Mouse (Mus musculus) kidney, adult 11 months (tissue): Measurements from ENCODE around the gene Ubqln4.
"Not testable (repeated sequence)": the region's sequence is repeated elsewhere in the genome, so short reads cannot be mapped to it uniquely, and the experiment has no call there.

ENCODE experiments used
- DNase-seq: peaks from one replicate; pipeline ENCODE4 v3.0.0; 2022

The Ubqln4 gene

DNA sequence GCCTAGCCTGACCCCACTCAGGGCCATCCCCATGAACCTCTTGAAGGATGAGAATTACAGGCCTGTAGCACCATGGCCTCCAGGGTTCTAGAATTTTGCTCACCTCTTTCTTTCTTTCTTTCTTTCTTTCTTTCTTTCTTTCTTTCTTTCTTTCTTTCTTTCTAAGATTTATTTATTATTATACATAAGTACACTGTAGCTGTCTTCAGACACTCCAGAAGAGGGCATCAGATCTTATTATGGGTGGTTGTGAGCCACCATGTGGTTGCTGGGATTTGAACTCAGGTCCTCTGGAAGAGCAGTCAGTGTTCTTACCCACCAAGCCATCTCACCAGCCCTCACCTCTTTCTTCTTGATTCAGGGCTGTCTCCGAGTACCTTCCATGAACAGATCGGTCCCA, 52.1 kb downstream of the Ubqln4 start, which contains the start of gene Arhgef2:
Gene Arhgef2, plus strand, starts transcription at position 301 of the 400 bp plus-strand sequence.
- not testable (repeated sequence) for DNase-seq

DNA sequence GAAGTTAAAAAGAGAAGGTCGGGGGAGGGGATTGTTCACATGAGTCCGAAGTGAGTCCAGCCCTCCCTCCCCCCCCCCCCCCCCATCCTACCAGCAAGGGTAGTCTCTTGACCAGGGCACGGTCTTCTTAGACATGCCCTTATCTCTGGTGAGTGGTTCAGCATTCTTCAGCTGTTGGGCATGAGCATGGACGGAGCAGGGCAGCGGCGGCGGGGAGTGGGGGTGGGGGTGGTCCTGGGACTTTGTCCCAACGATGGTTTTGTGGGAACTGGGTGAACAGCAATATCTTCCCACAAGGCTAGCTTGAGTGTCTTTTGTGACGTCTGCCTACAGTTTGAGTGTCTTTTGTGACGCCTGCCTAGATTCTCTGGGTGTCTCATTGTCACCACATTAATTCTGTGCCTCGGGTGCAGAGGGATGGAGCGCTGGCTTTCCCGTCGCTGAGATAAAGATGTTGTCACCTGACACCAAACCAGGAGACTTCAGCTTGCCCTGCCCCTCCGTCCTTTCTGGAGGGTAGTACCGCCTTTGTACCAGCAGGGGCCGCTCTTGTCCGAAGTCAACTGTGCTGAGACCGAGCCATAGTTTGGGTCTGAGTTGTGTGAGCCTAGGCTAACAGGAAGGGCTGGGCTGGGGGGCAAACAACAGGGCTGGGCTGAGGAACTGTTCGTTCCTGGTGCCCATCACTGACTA, 53.7 kb downstream of the Ubqln4 start:
- DNase-seq: peak; percentile 80

DNA sequence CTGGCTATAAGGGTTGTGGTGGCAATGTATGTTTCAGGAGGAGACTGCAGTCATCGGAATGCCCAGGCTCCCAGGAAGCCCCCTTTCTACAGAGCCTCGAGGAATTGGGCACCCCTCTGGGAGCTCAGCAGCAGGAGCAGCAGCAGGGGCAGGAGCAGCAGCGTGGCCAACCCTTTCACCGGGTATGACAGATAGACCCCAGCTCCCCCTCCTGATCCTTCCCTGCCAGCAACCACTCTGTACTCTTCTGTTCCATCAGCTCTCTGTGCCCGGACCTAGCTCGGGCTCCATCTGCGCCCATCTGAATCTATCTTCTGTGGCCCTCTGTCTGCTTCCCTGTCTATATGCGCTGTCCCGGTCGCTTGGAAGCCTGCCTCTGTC, 54.2 kb downstream of the Ubqln4 start:
- no peak for DNase-seq

DNA sequence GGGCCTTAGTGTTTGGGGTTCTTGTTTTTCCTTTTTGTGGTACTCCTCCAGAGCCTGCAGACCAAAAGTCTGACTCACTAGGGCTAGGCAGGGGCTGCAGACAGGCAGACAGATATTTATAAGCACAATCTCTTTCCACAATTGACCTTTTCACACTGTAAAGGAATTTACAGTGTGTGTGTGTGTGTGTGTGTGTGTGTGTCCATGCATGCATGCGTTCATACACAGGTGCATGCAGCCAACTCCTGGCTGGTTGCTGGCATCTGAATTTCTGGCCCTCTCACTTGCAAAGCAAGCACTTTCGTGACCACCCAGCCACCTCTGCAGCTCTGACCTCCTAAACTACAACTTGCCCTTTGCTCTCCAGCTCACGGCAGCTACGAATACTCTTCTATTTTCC, 55.5 kb downstream of the Ubqln4 start:
- peak; percentile 58 for DNase-seq

DNA sequence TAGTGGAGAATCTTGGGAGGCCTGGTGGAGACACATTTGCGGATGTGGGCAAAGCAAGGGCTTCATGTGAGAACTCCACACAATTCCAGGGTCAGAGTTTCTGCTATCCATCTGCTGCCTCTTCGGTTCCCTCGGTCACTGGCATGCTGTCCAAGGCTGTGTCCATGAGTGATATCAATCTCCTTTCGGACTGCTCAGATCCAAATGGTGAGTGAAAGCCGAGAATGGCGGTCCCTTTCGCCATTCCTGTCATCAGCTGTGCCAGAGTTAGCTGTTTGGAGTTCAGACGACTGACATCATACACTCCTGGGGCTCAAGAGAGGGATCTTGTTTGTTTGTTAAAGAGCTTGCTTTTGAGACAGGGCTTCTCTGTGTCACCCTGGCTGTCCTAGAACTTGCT, 60.9 kb downstream of the Ubqln4 start:
- DNase-seq: no peak

DNA sequence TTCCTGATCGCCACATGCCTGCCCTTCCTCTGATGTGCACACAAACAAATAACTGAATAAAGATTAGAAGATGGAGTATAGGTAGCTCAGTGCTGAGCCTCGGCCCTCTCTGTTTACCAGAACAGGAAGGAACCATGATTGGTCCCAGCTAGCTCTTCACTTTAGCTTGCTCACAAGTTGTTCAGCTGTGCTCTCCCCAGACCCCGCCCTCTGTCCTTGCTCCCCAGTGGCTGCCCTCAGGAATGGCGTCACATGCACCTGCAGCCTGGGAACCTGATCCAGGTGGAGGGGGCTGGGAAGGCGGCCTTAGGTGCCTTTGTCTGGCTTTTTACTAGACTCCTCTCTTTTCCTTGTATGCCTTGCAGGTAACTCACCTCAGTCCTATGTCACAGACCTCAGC, 61.6 kb downstream of the Ubqln4 start:
- peak; percentile 84 for DNase-seq

DNA sequence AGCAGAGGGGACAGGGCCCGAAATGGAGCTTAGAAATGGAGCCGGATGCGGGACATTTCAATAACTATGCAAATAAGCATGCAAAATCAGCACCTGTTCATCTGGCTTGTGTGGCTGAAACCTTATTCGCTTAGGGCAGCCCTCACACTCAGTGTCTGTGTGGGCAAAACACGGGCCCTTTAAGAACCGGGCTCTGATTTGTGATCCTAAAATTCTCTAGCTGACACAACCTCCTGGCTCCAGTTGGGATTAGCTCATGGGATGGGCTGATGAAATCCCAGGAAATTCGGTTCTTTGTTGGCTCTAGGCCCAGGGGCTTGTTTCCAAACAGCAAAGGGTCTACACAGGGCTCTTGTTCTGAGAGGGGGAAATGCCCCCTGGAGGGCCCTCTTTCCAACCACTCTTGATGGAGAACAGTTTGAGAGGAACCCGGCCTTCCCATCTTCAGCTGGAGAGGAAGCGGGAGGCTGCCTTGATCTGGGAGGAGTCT, 62.4 kb downstream of the Ubqln4 start:
- DNase-seq: peak; percentile 40

DNA sequence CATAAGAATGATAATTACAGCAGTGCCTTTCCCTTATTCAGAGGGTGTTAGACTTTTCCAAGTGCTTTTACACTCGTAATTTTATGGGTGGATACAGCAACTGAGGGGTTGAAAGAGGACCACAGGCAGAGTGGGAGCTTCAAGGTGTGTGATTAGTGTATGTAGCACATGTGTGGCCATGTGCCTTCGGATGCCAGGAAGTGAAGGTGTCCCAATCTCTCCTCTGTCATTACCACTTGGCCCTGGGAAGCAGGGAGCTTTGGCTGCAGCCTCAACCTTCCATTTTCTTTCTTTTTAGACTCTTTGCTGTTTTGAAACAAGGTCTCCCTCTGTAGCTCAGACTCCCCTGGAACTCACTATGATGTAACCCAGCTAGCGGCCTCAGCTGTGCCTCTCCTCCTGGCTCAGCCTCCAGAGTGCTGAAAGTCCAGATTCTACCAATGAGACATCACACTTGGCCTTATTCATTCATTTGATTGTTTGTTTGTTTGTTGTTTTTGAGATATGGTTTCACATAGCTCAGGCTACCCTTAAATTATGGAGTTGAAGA, 63.5 kb downstream of the Ubqln4 start:
- no peak for DNase-seq

DNA sequence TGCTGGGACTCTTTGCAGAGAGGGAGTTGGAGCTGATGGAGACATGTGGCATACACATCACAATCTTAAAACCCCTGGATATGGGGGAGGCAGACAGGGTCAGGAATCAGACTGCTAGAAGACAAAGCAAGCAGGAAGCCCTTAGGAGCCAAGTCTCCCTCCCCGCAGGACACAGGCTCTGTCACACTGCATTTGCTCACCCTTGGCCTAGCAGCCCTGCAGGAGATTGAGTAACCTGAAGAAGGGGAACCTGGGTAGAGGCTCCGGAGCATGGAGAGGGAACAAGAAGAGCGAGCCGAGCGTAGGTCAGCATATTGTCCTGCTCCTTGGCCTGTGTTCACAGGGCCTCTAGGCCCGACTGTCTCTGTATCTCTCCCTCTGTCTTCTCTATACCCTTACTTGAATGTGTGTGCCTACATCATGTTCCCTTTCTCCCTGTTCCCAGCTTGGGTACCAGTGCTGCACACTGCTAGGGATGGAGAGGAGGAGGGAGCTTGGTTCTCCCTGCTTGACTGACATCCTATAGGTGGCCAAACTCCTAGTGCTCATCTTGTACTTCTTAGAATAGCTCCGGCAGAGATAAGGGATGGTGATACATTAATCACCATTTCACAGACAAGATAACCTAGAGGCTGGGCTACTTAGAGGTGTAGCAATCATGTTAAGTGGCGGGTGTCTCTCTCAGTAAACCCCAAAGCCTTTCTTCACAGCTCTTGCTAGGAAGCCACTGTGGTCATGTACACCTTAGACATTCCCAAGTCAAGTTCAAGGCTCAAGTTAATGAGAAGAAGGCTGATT, 64.7 kb downstream of the Ubqln4 start:
- peak; percentile 66 for DNase-seq
